Mouse (Mus musculus) kidney, adult 2 months (tissue): ENCODE data around the gene Mreg. TPM values are rescaled to one million over a fixed set of nuclear protein-coding genes. Genes with fewer than 3 reads are reported as not detected.
A peak's percentile ranks its signal among the peaks of the same experiment; 100 is the strongest.
"Not testable (repeated sequence)": the region's sequence is repeated elsewhere in the genome, so short reads cannot be mapped to it uniquely, and the experiment has no call there.

Experiments
- DNase-seq: peaks from one replicate; pipeline ENCODE4 v3.0.0; 2021
- H3K27ac ChIP-seq: fragments of 200-500 bp; 2 replicates; pipeline ENCODE4 v1.5.1; 2012; ENCODE audit warnings: low read depth, low read length, control low read depth, inconsistent platforms; ENCODE audit not compliant: insufficient read depth
- H3K27me3 ChIP-seq: fragments of 200-500 bp; replicated peaks from 2 replicates; pipeline ENCODE4 v1.6.1; 2012; ENCODE audit warnings: mild to moderate bottlenecking, moderate library complexity, low read length, inconsistent platforms; ENCODE audit not compliant: control insufficient read depth, insufficient read depth
- H3K36me3 ChIP-seq: fragments of 200-500 bp; 2 replicates; pipeline ENCODE4 v1.6.1; 2012; ENCODE audit warnings: mild to moderate bottlenecking, moderate library complexity, low read length, inconsistent platforms; ENCODE audit not compliant: control insufficient read depth, insufficient read depth
- H3K4me1 ChIP-seq: fragments of 200-500 bp; 2 replicates; pipeline ENCODE4 v1.6.1; 2011; ENCODE audit warnings: low read length; ENCODE audit not compliant: control insufficient read depth, insufficient read depth
- H3K4me3 ChIP-seq: fragments of 200-500 bp; 2 replicates; pipeline ENCODE4 v1.5.1; 2011; ENCODE audit warnings: mild to moderate bottlenecking, low read depth, low read length, control low read depth; ENCODE audit not compliant: insufficient read depth
- CTCF ChIP-seq: fragments of 200-500 bp; conservative IDR thresholded peaks from 2 replicates; pipeline ENCODE4 v1.5.1; 2011; ENCODE audit warnings: low read depth, mild to moderate bottlenecking, control low read depth, low read length, moderate library complexity, mixed read lengths; ENCODE audit not compliant: insufficient read depth, insufficient read length
- POLR2A ChIP-seq: fragments of 200-500 bp; IDR thresholded peaks from one replicate; pipeline ENCODE4 v1.6.1; 2011; ENCODE audit warnings: low read depth, low read length, control low read depth
- WGBS: fragments of 180-500 bp; shearing (Covaris S2); methylation state at CpG from one replicate; pipeline ENCODE4 v1.1.7; 2018; 5-methylcytosine and 5-hydroxymethylcytosine counted together
- polyA plus RNA-seq: library from polyadenylated mRNA; depleted of rRNA; stranded (reverse); fragments of >200 nt; gene quantifications from 2 replicates; pipeline ENCODE4 v1.2.3, GENCODE M21; 2012

The Mreg gene
- polyA plus RNA-seq, 1 experiment: 3.2 TPM

DNA sequence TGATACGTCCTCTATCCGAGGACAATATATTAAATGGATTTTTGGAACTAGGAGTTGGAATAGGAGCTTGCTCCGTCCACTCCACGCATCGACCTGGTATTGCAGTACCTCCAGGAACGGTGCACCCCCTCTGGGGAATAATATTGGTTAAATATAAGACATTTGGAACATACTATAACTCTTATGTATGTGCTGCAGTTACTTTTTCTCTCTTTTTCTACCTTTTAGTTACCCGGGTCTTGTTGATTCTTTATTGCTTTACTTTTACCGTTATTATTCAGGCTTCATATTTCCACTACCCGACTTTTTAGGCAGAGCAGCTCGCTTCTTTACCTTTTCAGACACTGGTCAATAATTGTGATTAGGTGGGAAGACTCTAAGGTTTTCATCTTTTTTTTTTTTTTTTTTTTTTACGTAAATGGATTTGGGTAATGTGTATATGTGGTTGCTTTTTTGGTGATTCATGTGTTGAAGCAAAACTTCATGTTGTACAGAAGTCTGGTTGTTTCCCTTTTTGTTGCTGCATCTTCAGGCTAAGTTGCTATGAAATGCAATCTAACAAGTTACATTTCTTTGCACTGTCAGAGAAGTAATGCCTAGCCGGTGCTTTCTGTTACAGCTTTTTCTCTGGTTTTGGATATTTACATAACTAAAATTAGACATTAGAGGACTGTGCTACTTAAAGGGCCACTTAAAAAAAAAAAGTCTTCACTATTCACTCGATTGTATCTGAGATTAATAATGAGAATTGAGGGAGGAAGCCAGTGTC is 25.1 kb upstream of the Mreg start:
- WGBS: 9% methylated on average over 13 of the region's 13 CpGs
- Histone ChIP-seq H3K27ac (no peak overlapping the region), H3K36me3 (no peaks in the 10 kb centered on the region), H3K4me1 (no peaks in the 10 kb centered on the region; the same call in 1 of the 2 replicates), H3K27me3 (no peaks in the 10 kb centered on the region), H3K4me3 (no peak overlapping the region)
- TF ChIP-seq POLR2A: no peak
- no peak for TF ChIP-seq CTCF
- DNase-seq: peak; percentile 69

DNA sequence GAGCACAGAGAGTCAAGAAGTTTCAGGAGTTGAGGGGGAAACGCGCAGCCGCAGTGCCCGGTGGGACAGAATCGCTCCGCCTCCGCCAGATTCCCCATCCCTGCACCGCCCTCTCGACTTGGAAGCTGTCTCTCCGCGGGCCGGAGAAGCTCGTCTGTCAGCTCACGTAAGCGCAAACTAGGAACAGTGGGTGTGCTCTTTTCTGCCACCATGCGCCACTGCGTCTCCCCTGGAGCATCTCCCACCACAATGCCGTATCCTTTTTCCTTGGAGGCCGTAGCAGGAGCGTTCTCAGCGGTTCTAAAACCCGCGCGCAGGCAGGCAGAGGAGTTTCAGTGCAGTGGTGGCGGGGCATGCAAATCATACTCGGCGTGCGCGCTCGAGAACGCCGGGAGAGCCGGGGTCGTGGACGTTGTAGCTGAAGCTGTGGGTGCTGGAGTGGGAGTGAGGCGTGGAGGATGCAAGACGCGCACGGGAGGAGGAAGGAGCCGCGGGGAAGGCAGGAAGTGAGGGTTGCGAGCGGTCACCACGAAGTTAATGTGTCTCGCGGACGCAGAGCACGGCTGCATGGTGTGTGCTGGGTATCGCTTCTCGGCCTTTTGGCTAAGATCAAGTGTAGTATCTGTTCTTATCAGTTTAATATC is 24.4 kb upstream of the Mreg start:
- under 1% methylated on average over 37 of the region's 50 CpGs for WGBS
- TF ChIP-seq POLR2A: peak; percentile 28
- not testable (repeated sequence) for H3K27me3 ChIP-seq, H3K4me1 ChIP-seq, H3K36me3 ChIP-seq, H3K27ac ChIP-seq
- DNase-seq: peak; percentile 80
- H3K4me3 ChIP-seq: peak overlapping the region; percentile 60

DNA sequence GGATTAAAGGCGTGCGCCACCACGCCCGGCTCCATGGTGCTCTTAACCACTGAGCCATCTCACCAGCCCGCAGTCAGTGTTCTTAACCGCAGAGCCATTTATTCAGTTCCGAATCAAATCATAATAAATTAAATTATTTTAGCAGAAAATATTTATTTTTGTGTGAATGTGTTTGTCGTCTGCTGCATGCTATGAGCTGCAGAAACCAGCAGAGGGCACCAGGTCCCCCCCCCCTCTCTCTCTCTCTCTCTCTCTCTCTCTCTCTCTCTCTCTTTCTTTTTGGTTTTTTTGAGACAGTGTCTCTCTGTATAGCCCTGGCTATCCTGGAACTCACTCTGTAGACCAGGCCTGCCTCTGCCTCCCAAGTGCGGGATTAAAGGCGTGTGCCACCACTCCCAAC is 20.5 kb upstream of the Mreg start:
- 73% methylated on average over 10 of the region's 10 CpGs for WGBS
- H3K36me3 ChIP-seq, DNase-seq: not testable (repeated sequence)

DNA sequence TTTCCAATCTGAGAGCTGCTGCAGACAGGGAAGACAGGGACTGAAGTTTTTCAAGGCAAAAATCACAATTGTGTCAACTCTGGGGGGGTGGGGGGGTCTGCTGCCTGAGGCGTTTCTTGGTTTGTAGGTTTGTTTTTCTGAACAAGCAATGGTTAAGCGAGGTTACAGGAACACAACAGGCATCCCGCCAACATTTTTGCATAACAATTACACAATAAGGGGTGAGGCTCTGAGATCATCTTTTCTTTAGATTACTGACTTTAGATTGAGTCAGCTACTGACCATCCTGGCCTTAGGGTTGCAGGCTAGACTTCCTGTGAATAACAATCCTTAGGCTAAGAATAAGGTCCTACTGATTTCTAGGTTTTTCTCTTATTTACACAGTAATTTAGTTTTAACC is 16.9 kb upstream of the Mreg start:
- H3K27me3 ChIP-seq: no peaks in the 10 kb centered on the region
- H3K36me3 ChIP-seq: no peaks in the 10 kb centered on the region
- H3K4me3 ChIP-seq: no peak overlapping the region
- WGBS: 32% methylated on average over 3 of the region's 3 CpGs
- no peak for DNase-seq
- TF ChIP-seq CTCF (no peak), POLR2A (no peak)
- no peaks in the 10 kb centered on the region; the same call in 1 of the 2 replicates for H3K4me1 ChIP-seq
- H3K27ac ChIP-seq: no peak overlapping the region

More for the DNA sequence above, 20.5 kb upstream of the Mreg start:
- H3K4me3 ChIP-seq, H3K27me3 ChIP-seq, H3K4me1 ChIP-seq, H3K27ac ChIP-seq: not testable (repeated sequence)
- 0 out of 2 replicates have a peak, but pooled peaks have one; percentile 10 for TF ChIP-seq CTCF

DNA sequence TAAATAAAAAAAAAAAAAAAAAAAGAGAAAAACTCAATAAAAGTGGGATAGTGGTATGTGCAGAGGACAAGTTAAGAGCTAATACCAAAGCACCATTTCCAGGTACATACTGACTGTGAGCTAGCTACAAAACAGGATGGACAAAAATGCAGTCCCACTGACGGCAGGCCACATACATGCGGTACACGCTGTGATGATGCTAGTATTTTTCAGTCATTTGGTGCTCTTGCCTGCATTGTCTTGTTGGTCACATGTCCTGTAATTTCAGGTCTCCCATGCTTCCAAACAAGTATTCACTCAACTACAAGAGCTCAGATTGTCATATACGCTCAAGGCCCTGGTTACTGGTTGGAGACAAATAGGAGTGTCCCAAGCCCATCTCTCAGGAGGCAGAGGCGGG is 15.4 kb upstream of the Mreg start:
- H3K27ac ChIP-seq: no peak overlapping the region
- H3K4me1 ChIP-seq: no peaks in the 10 kb centered on the region
- TF ChIP-seq POLR2A: no peak
- no peak for TF ChIP-seq CTCF
- no peaks in the 10 kb centered on the region for H3K36me3 ChIP-seq
- no peak overlapping the region for H3K4me3 ChIP-seq
- WGBS: 92% methylated on average over 5 of the region's 5 CpGs
- DNase-seq: no peak
- no peaks in the 10 kb centered on the region for H3K27me3 ChIP-seq

DNA sequence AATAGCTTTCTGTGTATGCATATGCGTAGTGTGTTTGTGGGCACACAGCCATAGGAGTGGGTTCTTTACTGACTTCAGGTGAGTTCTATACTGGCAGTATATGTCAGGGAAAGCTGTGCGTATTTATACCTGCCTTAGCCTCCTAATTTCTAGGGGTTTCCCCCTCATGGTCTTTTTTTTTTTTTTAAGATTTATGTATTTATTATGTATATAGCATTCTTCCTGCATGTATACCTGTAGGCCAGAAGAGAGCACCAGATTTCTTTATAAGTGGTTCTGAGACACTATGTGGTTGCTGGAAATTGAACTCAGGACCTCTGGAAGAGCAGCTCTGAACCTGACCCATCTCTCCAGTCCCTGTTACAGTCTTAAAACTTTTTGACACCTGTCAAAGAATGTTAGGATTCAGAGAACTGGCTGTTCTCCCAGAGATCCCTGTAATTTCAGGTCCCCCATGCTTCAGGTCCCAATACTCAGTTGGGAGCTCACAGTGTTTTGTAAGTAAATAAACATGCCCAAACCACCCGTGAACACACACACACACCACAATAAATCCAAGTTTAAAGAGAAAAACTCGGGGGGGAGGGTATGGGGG is 14.9 kb upstream of the Mreg start:
- Histone ChIP-seq H3K36me3 (no peaks in the 10 kb centered on the region), H3K4me3 (no peak overlapping the region), H3K4me1 (no peaks in the 10 kb centered on the region), H3K27me3 (no peaks in the 10 kb centered on the region), H3K27ac (no peak overlapping the region)
- WGBS: 58% methylated on average over 4 of the region's 4 CpGs
- no peak for DNase-seq
- no peak for TF ChIP-seq CTCF
- no peak for TF ChIP-seq POLR2A

DNA sequence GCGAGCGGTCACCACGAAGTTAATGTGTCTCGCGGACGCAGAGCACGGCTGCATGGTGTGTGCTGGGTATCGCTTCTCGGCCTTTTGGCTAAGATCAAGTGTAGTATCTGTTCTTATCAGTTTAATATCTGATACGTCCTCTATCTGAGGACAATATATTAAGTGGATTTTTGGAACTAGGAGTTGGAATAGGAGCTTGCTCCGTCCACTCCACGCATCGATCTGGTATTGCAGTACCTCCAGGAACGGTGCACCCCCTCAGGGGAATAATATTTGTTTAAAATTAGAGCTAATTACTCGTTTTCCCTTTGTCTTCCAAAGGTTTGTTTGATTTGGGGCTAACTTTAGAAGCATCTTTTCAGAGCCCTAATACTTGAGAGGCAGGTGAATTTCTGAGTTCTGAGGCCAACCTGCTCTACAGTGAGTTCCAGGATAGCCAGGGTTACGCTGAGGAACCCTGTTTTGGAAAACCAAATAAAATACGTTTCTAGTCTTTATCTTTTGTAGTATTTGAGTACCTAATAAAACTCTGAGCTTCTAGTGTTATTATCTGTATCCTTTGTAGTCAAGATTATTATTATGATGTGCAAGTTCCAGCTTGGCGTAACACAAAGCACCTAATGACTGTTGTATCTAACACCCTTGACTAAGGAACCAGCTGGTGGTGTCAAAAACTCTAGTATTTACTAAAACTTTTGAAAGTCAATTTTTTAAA is 14.2 kb upstream of the Mreg start:
- H3K27ac ChIP-seq: no peak overlapping the region
- TF ChIP-seq CTCF: no peak
- no peak overlapping the region for H3K4me3 ChIP-seq
- WGBS: 9% methylated on average over 12 of the region's 18 CpGs
- no peaks in the 10 kb centered on the region for H3K27me3 ChIP-seq
- H3K4me1 ChIP-seq: no peaks in the 10 kb centered on the region
- peak; percentile 45 for DNase-seq
- H3K36me3 ChIP-seq: no peaks in the 10 kb centered on the region

DNA sequence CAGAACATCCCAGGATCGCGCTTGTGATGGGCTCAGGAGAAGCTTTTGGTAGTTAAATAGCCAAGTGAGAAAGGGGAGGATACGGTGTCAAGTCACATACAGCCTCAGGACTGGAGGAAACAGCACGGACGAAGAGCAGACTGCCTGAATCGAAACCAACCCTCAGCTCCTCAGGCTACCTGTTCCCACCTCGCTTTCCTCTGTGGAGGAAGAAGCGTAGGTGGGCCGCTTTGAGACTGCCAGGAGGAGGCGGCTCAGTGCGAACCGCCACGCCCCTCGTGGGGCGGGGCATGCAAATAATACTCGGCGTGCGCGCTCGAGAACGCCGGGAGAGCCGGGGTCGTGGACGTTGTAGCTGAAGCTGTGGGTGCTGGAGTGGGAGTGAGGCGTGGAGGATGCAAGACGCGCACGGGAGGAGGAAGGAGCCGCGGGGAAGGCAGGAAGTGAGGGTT is 13.6 kb upstream of the Mreg start:
- WGBS: under 1% methylated on average over 25 of the region's 31 CpGs
- DNase-seq: peak; percentile 85
- not testable (repeated sequence) for H3K27ac ChIP-seq, H3K4me1 ChIP-seq, H3K27me3 ChIP-seq, H3K36me3 ChIP-seq
- peak overlapping the region; percentile 56 for H3K4me3 ChIP-seq
